Mouse (Mus musculus) right cerebral cortex, adult 18-20 months (tissue): ENCODE data around the gene Gmeb1.
"Not testable (repeated sequence)": the region's sequence is repeated elsewhere in the genome, so short reads cannot be mapped to it uniquely, and the experiment has no call there.

Experiments
- DNase-seq: peaks from one replicate; pipeline ENCODE4 v3.0.0; 2022; ENCODE audit warnings: mixed read lengths

Gmeb1 gene

DNA sequence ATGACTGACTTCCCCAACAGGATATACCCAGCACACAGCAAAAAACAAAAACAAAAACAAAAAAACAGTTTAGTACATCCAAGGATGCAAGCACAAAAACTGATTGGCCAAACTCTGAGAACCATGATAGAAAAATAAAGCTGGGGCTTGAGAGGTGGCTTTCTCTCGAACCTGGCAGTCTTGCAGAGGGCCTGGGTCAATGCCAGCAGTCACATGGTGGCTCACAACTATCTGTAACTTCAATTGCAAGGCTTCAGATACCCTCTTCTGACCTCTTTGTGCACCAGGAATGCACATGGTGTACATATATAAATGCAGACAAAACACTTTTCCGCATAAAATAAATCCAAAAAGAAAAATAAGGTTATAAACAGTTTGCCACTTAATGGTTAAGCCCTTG lies 11.8 kb upstream of the Gmeb1 start:
- no peak for DNase-seq

DNA sequence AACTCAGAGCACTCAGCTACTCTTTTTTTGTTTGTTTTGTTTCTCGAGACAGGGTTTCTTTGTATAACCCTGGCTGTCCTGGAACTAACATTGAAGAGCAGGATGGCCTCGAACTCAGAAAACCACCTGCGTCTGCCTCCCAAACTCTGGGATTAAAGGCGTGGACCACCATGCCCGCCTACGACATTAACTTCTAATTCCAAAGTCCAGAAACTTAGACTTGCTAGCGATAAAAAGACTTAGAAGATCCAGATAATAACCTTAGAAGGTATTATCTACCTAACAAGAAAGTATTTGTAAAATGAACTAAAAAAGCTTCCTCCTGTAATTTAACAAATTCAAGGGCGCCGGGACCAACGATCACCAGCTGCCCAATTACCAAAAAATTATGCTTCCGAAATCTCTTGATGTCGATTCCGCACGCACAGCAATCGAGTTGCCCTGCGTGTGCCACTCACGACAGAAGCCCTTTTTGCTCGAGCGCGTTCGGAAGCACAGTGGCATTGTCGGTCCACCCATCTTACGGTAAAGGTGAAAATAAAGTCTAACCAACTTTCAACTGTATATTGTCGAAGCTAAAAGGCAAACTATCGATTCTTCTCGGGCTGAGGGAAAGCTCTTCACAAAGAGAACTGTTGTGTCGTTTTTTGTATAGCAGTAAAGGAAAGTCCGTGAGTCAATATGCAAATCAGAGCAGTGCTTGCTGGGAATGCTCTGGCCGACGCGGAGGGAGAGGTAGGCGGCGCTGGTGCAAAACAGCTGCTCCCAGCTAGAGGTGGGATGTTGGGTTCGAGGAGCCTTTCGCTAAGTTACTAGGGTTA lies 8.5 kb upstream of the Gmeb1 start:
- DNase-seq: peak; percentile 90

DNA sequence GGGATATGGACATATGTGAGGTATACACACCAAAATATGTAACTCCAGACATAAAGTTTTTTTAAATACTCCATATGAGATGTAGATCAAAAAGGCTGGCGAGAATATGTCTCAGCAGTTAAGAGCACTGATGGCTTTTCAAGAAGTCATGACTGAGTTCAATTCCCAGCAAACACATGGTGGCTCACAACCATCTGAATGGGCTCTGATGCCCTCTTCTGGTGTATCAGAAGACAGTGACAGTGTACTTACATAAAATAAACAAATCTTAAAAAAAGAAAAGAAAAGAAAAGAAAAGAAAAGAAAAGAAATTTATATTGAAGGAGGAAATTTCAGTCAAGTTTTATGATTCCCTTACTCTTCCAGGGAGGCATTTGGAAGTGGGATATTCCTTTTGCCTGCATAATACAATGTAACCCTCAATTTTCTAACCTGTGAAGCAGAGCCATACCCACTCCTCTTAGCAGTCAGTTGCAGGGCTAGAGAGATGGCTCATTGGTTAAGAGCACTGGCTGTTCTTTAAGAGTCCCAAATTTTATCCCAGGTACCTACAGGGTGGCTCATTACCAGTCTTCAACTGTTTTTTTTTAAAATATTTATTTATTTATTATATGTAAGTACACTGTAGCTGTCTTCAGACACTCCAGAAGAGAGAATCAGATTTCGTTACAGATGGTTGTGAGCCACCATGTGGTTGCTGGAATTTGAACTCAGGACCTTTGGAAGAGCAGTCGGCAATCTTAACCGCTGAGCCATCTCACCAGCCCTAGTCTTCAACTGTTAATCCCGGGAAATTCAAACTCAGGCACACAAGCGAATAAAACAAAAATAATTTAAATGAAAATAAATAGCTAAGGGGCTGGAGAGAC lies 7.7 kb upstream of the Gmeb1 start:
- DNase-seq: no peak

DNA sequence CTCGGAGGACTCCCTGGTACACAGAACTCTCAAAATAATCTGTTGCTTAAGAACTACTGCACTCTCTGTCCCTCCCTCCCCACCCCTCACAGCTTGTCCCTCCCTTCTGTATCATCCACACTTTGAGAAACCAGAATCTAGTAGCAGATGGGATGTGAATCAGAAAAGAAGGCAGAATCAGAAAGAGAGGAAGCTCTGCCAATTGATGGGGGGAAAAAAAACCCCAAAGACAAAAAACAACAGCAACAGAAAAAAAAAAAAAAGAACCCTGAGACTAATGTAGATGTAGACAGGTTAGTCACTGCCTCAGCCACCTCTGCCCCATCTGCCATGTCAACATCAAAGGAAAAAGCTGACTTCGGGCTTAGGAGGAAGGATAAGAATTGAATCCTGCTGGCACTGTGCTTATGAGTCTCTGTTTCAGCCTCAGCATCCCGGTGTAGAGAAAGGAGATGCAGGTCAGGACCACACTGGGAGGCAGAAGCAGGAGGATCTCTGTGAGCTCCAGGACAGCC lies 5.5 kb upstream of the Gmeb1 start:
- no peak for DNase-seq

DNA sequence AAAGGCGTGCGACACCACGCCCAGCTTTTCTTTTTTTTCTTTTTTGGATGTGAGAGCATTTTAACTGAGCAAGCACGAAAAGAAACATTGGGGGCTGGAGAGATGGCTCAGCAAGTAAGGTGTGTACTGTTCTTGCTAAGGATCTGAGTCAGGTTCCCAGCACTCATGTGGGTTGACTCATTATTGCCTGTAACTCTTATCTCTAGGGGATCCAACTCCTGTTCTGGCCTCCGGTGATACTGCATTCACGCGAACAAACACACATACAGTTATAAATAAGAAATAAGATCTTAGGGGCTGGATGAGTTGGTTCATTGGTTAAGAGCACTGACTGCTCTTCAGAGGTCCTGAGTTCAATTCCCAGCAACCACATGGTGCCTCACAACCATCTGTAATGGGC lies 1.9 kb upstream of the Gmeb1 start:
- DNase-seq: no peak

DNA sequence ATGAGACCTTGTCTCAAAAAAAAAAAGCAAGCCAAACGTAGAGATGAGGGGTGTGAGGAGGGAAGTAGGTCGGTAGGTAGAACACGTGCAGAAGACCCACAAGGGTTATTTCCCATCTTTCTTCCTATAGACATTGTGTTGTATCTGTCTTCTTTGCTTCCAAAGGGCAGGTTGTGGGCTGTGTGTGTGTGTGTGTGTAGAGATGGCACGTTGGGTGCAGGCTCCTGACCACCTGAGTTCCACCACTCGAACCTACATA lies 885 bp upstream of the Gmeb1 start:
- DNase-seq: no peak

DNA sequence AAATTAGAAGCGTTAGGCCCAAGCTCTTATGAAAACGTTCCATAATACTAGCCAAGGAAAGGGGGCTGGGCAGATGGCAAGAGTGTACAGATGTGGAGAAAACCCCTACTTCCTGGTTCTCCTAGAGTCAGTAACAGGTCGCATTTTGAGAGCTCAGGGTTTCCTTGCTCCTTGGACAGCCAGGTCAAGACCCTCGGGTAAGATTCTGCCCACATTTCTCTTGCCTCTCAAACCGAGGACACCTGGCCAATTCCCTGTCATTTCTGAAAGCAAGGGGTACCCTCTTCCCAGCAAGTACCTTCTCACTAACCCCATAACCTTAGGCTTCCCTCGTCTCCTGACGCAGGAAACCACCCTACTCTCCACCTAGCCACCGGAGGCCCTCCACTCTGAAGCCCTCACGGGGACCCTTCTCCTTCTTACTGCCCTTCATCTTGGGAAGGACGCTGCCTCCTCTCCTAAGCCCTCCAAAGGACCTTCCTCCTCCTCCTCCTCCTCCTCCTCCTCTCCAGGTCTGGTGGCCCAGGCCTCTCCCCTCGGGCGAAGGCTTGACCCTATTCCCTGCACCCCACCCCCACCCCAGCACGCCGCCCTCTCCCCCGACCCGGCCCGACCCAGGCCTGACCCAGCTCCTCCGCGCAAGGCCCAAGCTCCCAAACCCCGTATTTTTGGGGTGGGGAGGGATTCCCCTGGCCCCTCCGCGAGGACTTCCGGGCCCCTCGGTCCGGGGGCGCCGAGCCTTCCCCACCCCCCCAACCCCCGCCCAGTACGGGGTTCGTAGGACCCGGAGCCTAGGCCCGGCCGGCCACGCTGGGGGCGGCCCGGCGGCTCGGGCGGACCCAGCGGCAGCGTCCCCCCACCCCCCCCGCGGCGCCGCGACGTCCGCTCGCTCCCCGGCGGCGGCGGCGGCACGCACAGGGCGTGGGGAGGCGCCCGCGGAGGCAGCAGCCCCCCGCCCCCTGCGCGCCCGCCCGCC lies 710 bp downstream of the Gmeb1 start:
- no peak for DNase-seq

DNA sequence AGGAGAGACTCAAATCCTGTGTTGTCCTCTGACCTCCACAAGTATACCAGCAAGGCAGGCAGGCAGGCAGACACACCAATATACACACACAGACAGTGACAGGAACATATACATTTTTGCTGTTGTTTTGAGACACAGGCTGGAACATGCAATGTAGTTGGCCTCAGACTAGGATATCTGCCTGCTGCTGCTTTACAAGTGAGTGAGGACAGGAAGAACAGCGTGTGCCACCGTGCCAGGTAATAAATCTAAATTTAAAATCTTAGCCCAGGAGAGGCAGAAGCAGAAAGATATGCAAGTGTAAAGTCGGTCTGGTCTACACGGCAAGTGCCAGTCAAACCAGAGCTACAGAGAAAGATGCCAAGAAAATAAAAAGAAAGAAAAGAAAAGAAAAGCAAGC lies 2.2 kb downstream of the Gmeb1 start:
- no peak for DNase-seq

DNA sequence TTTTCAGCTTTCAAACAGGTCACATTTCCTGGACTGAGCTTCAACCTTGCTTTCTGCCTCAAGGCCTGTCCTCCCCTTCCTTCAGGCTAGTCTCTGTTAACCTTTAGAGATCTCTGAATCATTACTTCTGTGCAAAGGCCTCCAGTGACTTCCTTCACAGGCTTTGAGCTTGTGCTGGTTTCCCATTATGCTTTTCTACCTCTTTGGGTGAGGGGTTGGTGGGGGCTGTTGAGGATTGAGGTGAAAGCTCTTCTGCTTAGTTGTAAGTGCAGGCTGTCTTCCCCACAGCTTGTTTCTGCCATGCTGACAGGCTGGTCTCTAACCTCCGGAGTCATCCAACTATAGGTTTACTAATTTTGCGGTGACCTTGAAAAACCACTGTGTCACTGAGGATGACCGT lies 5.0 kb downstream of the Gmeb1 start:
- DNase-seq: no peak

DNA sequence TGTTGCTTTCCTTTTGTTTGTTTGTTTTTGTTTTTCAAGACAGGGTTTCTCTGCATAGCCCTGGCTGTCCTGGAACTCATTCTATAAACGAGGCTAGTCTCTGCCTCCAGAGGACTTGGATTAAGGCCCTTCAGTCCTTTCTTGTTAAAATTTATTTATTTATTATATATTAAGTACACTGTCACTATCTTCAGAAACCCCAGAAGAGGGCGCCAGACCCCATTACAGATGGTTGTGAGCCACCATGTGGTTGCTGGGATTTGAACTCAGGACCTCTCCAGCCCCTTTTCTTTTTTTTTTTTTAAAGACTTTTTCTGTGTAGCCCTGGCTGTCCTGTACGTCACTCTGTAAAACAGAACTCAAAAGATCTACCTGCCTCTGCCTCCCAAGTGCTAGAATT lies 6.4 kb downstream of the Gmeb1 start:
- no peak for DNase-seq

DNA sequence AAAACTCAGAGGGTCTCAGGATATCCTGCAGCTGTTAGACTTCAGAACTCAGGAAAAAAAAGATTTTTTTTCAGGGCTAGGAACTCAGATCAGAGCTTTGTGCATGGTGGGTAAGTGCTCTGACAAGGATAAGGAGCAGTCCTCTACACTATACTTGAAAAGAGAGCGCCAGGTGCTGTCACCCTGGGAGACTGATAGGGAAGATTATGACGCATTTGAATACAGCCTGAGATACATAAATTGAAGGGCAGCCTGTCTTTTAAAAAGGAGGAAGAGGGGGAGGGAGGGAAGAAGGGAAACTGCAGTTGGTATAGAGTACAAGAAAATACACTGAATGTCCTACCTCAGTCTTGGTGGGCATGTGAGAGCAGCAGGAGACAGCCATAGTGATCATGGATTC lies 7.8 kb downstream of the Gmeb1 start:
- no peak for DNase-seq

DNA sequence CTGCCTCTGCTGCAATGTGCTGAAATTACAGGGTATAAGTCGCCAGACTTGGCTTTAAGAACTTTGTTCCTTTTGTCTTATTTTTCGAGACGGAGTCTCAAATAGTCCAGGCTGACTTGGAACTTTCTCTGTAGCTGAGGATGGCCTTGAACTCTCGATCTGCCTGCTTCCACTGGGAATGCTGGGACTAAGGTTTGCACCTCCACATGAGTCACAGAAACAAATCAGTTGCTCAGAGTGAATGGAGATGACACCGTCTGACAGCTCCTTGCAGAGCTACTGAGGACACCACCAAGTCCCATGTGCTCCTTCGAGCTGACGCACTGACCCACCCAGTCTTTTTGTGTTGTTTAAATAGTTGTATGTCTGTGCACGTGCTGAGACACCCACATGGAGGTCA lies 8.3 kb downstream of the Gmeb1 start:
- DNase-seq: no peak

DNA sequence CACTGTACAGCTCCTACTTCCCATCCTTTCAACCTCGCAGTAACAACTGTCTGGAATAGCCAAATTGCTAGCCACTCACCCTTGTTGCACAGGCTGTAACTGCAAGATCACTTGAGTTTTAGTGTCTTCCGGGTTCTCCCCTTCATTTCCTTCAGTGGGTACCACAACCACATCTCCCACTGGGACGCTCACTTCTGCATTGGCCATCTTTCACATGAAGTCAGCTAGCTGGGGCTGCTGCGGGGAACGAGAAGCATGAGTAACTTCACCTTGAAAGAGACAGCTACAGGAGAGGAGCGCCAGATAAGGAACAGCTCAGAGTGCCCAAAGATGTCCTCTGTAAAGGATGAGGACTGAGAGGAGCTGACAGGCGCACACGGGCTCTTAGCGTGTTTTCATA lies 9.8 kb downstream of the Gmeb1 start:
- DNase-seq: no peak

DNA sequence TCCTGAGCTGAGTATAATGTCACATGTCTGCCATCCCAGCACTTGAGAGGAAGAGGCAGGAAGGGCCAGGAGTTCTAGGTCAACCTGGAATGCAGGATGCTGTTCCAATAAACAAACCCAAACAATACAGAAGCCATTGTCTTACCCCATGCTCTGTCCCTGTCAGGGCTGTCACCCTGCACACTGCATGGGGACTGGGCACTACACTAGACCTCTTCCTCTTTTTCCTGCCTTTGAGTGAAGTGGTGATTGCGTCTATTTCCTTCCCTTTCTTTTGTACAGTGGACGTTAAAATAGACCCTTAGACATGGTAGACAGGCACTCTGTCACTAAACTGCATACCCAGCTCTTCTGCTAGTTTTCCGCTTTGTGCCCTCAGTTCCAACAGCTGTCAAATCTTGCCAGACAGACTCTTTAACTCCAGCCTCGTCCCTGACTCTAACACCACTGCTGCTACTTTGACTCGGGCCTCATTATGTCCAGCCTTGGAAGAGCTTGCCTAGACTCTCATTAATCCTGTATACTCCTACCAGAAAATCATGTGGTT lies 13.9 kb downstream of the Gmeb1 start:
- DNase-seq: no peak

DNA sequence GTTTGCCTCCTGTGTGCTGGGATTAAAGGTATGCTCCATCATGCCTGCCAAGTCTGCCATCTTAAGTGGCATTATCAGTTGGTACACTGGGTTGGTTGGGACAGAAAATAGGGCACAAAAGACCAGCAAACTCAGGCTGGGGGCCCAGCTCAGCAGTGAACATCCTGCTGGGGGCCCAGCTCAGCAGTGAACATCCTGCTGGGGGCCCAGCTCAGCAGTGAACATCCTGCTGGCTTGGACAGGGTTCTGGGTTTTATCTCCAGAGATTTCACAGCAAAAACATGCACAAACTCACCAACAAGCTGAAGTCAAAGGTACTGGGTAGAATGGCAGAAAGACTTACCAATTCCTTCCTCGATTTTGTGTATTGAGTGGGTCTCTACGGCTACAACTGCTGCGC lies 15.8 kb downstream of the Gmeb1 start:
- no peak for DNase-seq

DNA sequence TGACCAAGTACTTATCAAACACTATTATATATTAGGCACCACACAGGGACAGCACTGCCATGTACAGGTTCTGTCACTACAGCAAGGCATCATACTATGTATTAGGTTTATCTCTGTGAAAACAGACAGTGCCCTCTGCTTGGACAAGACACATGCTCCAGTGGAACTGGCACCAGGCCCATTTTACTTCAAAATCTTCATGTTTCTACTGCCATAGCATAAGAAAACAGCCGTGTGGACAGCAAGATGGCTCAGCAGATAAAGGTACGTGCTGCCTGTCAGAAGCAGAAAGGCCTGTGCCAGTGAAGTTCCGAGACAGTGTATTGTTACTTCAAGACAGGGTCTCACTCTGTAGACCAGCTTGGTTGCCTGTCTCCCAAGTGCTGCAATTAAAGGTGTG lies 20.2 kb downstream of the Gmeb1 start:
- no peak for DNase-seq

DNA sequence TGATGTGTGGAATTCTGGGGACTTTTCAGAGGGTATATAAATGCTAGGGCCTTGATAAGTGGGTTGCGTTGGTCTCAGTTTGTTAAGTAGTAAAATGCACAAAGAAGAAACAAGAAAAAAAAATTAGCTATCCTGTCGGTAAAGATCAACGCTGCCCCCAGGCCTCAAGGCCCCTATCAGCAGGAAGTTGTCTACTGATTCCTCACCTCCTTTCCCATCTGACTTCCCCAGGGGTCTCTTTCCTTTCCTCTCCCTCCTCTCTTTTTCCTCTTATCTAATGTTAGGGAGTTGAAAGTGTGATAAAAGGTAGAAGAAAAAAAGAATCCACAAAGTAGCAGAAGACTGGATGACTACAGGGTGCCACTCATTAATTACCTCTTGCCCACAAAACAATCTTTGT lies 21.0 kb downstream of the Gmeb1 start:
- DNase-seq: no peak

DNA sequence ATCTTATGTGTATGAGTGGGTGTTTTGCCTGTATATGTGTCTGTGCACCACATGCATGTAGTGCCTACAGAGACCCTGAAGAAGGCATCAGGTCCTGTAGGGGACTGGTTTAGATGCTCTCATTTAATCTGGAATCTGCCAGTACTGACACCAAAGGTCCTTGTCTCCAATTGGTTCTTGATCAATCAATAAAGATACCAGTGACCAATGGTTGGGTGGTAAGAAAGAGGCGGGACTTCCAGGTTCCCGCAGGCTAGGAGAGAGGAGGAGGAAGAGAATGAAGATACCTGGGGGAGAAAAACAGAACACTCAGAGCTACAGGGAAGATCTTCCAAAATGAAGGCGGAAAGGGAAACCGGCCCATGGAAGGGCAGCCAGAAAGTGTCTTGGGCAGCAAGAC lies 23.0 kb downstream of the Gmeb1 start:
- DNase-seq: no peak

DNA sequence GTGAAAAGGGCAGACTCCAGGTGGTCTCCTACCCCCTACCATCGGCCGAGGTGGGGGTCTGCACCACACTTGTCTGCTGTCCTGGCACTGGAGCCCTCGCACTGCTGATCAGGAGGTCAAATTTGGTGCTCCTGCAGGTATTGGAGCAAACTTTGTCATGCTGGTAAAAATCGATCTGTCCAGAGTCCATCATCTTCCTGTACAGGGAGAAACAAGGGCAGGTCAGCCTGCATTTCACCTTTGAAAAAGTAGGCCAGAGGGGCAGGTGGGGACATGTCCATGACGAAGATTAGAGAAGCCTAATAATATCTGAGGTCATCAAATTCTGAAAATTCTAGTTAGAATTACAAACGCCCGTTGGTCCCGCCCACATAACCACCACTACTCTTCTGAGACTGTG lies 26.7 kb downstream of the Gmeb1 start:
- DNase-seq: no peak

DNA sequence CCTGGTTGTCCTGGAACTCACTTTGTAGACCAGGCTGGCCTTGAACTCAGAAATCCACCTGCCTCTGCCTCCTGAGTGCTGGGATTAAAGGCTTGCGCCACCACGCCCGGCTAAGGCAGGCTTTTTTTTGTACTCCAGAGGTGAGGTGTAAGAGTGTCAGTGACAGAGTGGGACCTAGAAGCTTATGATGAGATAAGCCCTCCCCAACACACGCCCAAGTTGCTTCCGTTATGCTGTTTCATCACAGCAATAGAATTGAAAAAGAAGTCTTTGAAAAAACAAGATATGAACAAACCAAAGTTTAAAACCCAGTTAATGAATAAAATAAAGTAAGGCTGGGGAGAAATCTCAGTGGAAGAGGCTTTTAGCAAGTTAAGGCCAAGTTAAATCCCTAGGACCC lies 31.0 kb downstream of the Gmeb1 start:
- DNase-seq: no peak

DNA sequence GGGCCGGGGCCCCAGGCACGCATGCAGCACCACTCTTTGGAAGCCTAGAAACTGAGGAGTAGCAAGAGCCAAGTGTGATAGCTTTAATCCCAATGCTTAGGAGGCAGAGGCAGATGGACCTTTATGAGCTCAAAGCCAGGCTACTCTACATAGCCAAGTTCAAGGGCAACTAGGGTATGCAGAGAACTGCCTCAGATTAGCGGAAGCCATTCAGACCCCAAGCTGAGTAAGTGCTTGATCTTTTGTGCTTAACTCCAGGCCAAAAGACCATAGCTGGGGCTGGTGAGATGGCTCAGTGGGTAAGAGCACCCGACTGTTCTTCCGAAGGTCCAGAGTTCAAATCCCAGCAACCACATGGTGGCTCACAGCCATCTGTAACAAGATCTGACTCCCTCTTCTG lies 39.4 kb downstream of the Gmeb1 start:
- not testable (repeated sequence) for DNase-seq

DNA sequence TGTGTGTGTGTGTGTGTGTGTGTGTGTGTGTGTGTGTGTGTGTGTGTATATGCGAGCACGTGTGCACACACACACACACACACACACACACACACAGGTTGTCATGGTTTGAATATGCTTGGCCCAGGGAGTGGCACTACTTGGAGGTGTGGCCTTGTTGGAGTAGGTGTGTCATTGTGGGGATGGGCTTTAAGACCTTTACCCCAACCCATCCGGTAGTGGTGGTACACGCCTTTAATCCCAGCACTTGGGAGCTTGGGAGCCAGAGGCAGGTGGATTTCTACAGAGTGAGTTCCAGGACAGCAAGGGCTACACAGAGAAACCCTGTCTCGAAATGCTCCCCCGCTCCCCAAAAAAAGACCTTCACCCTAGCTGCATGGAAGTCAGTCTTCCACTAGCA lies 43.0 kb downstream of the Gmeb1 start:
- not testable (repeated sequence) for DNase-seq

DNA sequence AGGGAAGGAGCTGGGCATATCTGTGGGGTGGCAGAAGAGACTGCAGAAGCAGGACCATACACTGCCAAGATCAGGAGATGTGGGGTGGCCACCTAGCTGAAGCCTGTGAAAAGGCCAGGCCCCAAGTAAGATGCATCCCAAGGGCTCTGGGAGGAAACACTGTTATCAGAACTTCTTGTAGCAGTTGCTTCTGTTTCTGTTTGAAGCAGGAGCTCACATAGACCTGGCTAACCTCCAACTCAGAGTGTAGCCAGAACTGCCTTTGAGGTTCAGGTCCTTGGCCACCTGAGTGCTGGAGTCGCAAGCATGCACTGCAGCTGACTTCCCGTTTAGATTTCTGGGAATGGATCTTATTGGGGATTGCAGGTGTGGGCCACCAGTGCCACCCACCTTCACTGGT lies 43.6 kb downstream of the Gmeb1 start:
- DNase-seq: no peak
